Mouse (Mus musculus) heart, adult 2 months (tissue): ENCODE measurements around the gene Gm266.

Experiments used
- CTCF ChIP-seq: fragments of 200-600 bp; IDR thresholded peaks from 2 replicates; pipeline ENCODE4 v1.8.1; 2022; ENCODE audit warnings: antibody characterized with exemption, mild to moderate bottlenecking, moderate library complexity
- EP300 ChIP-seq: fragments of 200-500 bp; IDR thresholded peaks from 2 replicates; pipeline ENCODE4 v1.6.1; 2011; ENCODE audit warnings: low read depth, low read length, control low read depth; ENCODE audit not compliant: insufficient read depth
- POLR2A ChIP-seq: fragments of 200-500 bp; IDR thresholded peaks from 2 replicates; pipeline ENCODE4 v1.6.1; 2011; ENCODE audit warnings: mild to moderate bottlenecking, low read depth, low read length, control low read depth; ENCODE audit not compliant: insufficient read depth

GRCm38 (mm10) chr12:111519821-111520220 is 34.2 kb upstream of the Gm266 start:
- TF ChIP-seq CTCF (no peak), POLR2A (no peak), EP300 (no peak)
